Comparison of ENCODE assay signal across 13 mouse cellular contexts in the genomic region with DNA sequence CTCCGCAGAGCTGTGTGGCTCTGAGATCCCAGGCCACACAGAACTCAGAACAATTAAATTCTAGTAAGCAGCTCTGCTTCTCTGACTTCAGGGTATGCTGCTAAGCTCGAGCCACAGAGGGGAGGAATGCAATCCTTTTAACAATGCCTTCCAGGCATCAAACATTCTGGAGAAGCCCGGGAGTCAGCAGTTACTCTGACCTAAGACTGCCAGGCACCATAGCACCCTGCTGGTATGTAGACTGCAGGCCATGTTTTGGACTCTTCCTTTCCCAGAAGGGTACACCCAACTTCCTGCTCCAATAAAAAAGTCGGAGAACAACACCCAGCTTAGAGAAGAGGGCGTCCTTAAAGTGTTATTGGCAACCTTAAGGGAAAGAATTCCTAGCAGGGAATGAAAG.
"Had no signal": no experiment of that assay in that cellular context is flagged by ENCODE, and none has a peak within 500 bp of the region (broad histone marks: within the 10 kb centered on the region; RNA-seq: fewer than 3 reads in every experiment).

No protein-coding gene starts in this region.

- ATAC-seq: liver, embryonic 12.5 days had no signal

- H3K4me3 ChIP-seq: layer of hippocampus, adult 2 months; limb, embryonic 15.5 days; liver, embryonic 12.5 days; midbrain, embryonic 12.5 days; neural tube, embryonic 13.5 days; stomach, embryonic 15.5 days had no signal

- H3K4me1 ChIP-seq: limb, embryonic 15.5 days; liver, embryonic 12.5 days; neural tube, embryonic 13.5 days; stomach, embryonic 15.5 days had no signal

- H3K4me2 ChIP-seq: limb, embryonic 15.5 days; liver, embryonic 12.5 days; midbrain, embryonic 12.5 days; neural tube, embryonic 13.5 days; stomach, embryonic 15.5 days had no signal

- H3K36me3 ChIP-seq: limb, embryonic 15.5 days; liver, embryonic 12.5 days; midbrain, embryonic 12.5 days; neural tube, embryonic 13.5 days; stomach, embryonic 15.5 days had no signal

- H3K27ac ChIP-seq: layer of hippocampus, adult 2 months; limb, embryonic 15.5 days; liver, embryonic 12.5 days; midbrain, embryonic 12.5 days; neural tube, embryonic 13.5 days; stomach, embryonic 15.5 days had no signal

- H3K9me3 ChIP-seq: limb, embryonic 15.5 days; liver, embryonic 12.5 days; midbrain, embryonic 12.5 days; neural tube, embryonic 13.5 days; stomach, embryonic 15.5 days had no signal

- H3K27me3 ChIP-seq: limb, embryonic 15.5 days; liver, embryonic 12.5 days; midbrain, embryonic 12.5 days; neural tube, embryonic 13.5 days; stomach, embryonic 15.5 days had no signal

- H3K9ac ChIP-seq: limb, embryonic 15.5 days; liver, embryonic 12.5 days; midbrain, embryonic 12.5 days; neural tube, embryonic 13.5 days; stomach, embryonic 15.5 days had no signal

- DNase-seq: kidney, adult 11 months; kidney, postnatal 10 days; kidney, postnatal 4 days; left cerebral cortex, postnatal 4 days; right cerebral cortex, postnatal 14 days; thymus, adult 2 months; thymus, postnatal 25 days had no signal
